Mouse (Mus musculus): ENCODE measurements around the gene Taar3.

- TF ChIP-seq POLR2A (IDR thresholded peaks at IDR 0.05; ENCODE audit: borderline replicate concordance, extremely low read depth, low read depth, low read length) = no peak
- TF ChIP-seq CTCF (IDR thresholded peaks at IDR 0.05; ENCODE audit: insufficient read depth, low read length) = peak; percentile 41
Observed at GRCm38 (mm10) chr10:23942465-23942864, 6.9 kb upstream of the Taar3 start.

Data from lung, adult 2 months (tissue).